Mouse (Mus musculus): Measurements from ENCODE around the gene Rpl26.

GRCm38 (mm10) chr11:68854621-68855020 lies 46.8 kb upstream of the Rpl26 start:
- TF ChIP-seq CTCF (IDR thresholded peaks at IDR 0.05): no peak
- TF ChIP-seq EP300 (IDR thresholded peaks at IDR 0.05): no peak

Measured in lung, postnatal 0 days (tissue).